Mouse (Mus musculus) myocyte (in vitro differentiated cells): ENCODE data around the gene Rapgef2.

Experiments
- MAX ChIP-seq: IDR thresholded peaks from one replicate; pipeline ENCODE4 v1.6.1; 2011; ENCODE audit warnings: low read depth, mild to moderate bottlenecking, control low read depth
- POLR2A ChIP-seq: IDR thresholded peaks from one replicate; pipeline ENCODE4 v1.6.1; 2011; ENCODE audit warnings: low read depth, mild to moderate bottlenecking, control low read depth, moderate library complexity; ENCODE audit not compliant: insufficient read length
- POLR2AphosphoS2 ChIP-seq: IDR thresholded peaks from one replicate; pipeline ENCODE4 v1.6.1; 2011; ENCODE audit warnings: low read depth, control low read depth; ENCODE audit not compliant: insufficient read length

GRCm38 (mm10) chr3:79224352-79224751 lies 62.0 kb downstream of the Rapgef2 start:
- TF ChIP-seq POLR2A (no peak), POLR2AphosphoS2 (no peak), MAX (no peak)
